Mouse (Mus musculus) olfactory bulb, adult 2 months (tissue): ENCODE measurements around the gene Abca14.

Source experiments
- CTCF ChIP-seq: fragments of 200-500 bp; IDR thresholded peaks from 2 replicates; pipeline ENCODE4 v1.5.1; 2012; ENCODE audit warnings: low read depth, mild to moderate bottlenecking, low read length, moderate library complexity; ENCODE audit not compliant: insufficient read depth
- POLR2A ChIP-seq: fragments of 200-500 bp; IDR thresholded peaks from 2 replicates; pipeline ENCODE4 v1.6.1; 2012; ENCODE audit warnings: mild to moderate bottlenecking, low read depth, low read length, moderate library complexity; ENCODE audit not compliant: insufficient read depth

DNA sequence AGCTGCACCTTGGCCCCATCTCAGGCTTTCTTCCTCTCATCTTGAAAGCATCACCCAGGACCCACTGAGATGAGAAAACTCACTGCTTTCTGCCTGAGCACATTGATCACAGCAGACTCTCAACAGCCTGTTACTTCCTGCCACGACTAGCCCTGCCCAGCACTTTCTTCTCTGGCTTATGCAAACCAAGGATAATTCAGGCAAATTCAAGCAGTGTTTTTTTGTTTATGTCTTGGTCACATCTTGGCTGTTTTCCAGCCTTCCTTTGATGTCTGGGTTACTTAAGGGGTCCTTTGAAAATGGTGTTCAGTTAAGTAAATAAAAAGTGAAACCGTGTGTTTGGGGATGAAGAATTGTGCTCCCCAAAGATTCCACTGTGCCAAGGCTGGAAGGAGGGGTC, 24.8 kb upstream of the Abca14 start:
- no peak for TF ChIP-seq POLR2A
- no peak for TF ChIP-seq CTCF
